Mouse (Mus musculus) kidney, postnatal 4 days (tissue): ENCODE data around the gene Ifna2.

Experiments used
- DNase-seq, 2 experiments: peaks; one replicate each; pipeline ENCODE4 v3.0.0; 2021; ENCODE audit warnings: mixed read lengths in 2 of 2

Gene Ifna2

GRCm38 (mm10) chr4:88683812-88684211 lies at the start of gene Ifna2:
TSS of gene Ifna2 (minus strand) at chr4:88683912.
- no peak for DNase-seq

- DNase-seq: peak; percentile 45 to 70
These were observed 43.6 kb upstream of the Ifna2 start for GRCm38 (mm10) chr4:88727324-88727723.

DNA sequence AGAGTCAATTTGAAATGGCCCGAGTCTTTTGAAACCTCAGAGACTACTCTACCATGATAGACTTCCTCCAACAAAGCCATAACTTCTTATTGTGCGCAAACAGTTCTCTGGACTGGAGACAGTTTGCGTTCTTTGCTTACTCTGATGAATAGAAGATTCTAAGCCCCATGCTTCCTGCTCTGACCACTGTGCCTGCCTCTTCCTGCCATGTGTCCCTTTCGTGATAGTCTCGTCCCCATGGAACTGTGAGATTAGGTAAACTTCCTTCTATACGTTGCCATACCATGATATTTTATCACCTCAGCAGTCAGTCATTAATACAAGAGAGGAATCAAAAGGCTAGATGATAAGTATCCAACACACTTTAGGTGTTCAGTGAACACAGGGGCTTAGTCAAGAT lies 43.0 kb upstream of the Ifna2 start:
- no peak for DNase-seq

- no peak for DNase-seq
These were observed 39.9 kb upstream of the Ifna2 start for GRCm38 (mm10) chr4:88723497-88724090.

- peak; percentile 94 to 96 for DNase-seq
These were observed 38.3 kb upstream of the Ifna2 start, which contains the start of the genes Gm26566 and Klhl9 for GRCm38 (mm10) chr4:88721791-88722721. TSS of gene Gm26566 (plus strand) at chr4:88721805. TSS of gene Klhl9 (minus strand) at chr4:88722465.

- DNase-seq: no peak
These were observed 35.0 kb upstream of the Ifna2 start for GRCm38 (mm10) chr4:88718715-88719114.

DNA sequence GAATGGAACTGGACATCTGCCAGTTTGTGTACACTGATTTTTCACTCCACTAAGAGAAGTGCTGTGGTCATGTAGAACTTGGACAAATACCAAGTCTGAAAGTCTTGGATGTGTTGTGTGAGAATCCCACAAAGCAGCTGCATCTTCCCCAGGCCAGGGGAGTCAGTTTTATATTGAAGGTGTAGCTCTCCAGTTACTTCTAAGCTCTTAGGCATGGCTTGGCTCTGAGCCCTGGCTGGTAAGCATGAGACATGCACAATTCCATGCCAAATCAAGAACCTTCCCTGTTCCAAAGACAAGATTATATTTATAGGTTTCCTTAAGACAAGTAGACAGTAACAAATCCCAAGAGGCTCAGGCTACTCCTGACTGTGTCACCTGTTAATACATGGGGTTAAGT lies 31.3 kb upstream of the Ifna2 start:
- DNase-seq: no peak

- no peak for DNase-seq
These were observed 30.6 kb upstream of the Ifna2 start for GRCm38 (mm10) chr4:88714281-88714680.

GRCm38 (mm10) chr4:88707128-88707826 lies 23.6 kb upstream of the Ifna2 start:
- DNase-seq: no peak

DNA sequence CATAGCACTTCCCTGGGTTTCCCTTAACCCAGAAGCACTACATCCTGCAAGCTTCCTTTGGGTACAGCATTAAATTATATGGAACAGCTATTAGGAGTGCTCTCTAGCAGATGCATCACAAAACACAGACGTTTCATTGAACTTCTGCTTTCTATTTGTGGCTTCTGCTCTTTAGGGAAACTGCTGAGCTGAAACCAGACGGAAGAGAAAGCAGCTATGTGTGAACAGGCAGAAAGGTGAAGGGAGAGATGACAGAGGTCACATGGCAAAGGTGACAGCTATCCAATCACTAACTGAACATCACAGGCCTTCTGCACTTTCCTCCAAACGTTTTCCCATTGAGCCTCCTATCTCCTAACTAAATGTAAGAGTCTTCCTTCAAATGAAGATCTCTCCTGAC lies 22.2 kb upstream of the Ifna2 start:
- DNase-seq: no peak

- DNase-seq: no peak
These were observed 15.6 kb upstream of the Ifna2 start for GRCm38 (mm10) chr4:88699301-88699700.

GRCm38 (mm10) chr4:88698781-88699180 lies 15.1 kb upstream of the Ifna2 start:
- no peak for DNase-seq

GRCm38 (mm10) chr4:88697753-88698152 lies 14.0 kb upstream of the Ifna2 start:
- peak in 1 of 2 experiments; percentile 10 for DNase-seq

- DNase-seq: no peak
These were observed 13.4 kb upstream of the Ifna2 start for GRCm38 (mm10) chr4:88697108-88697507.

- DNase-seq: peak; percentile 84
These were observed 12.6 kb upstream of the Ifna2 start for GRCm38 (mm10) chr4:88696237-88696884.

DNA sequence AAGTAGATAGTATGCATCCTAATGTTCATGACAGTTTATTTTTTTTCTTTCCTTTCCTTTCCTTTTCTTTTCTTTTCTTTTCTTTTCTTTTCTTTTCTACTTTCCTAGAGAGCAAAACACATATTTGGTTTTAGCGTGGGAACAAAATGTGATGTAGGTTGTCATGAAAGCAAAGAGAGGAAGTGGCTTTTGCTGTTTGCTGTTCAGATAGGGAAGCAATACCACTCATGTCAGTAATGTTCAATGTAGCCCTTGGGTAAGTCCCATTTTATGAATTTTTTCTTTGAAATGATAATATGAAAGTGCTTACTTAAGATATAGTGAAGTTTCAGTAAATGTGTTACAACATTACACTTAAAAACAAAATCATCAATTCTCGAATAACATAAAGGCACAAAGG lies 9.7 kb upstream of the Ifna2 start:
- DNase-seq: no peak

GRCm38 (mm10) chr4:88692537-88692936 lies 8.8 kb upstream of the Ifna2 start:
- no peak for DNase-seq

GRCm38 (mm10) chr4:88691259-88691658 lies 7.5 kb upstream of the Ifna2 start, which contains the start of gene Ifnab:
TSS of gene Ifnab (minus strand) at chr4:88691359.
- DNase-seq: no peak

- no peak for DNase-seq
These were observed 2.4 kb downstream of the Ifna2 start for GRCm38 (mm10) chr4:88681353-88681752.

DNA sequence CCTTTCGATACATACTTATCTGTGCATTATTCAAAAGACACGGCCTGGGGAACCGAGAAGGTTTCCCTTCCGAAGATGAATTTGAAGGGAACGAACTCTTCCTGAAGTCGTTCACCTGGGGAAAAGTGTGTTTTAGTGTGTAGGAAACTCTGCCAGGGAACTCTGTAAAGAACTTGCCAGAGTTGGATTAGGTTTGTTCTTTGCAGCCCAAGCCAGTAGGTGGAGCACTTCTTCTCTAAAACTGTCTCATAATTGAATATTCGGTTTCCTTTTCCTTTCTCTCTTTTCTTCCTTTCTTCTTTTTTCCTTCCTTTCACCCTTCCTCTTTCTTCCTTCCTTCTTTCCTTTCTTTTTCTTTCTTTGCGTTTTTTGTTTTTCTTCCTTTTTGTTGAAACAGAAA lies 3.4 kb downstream of the Ifna2 start:
- DNase-seq: peak; percentile 38 to 41

- no peak for DNase-seq
These were observed 6.9 kb downstream of the Ifna2 start, which contains the start of gene Ifna16 for GRCm38 (mm10) chr4:88676824-88677223. TSS of gene Ifna16 (minus strand) at chr4:88676924.

- DNase-seq: peak; percentile 7 to 8
These were observed 28.3 kb downstream of the Ifna2 start for GRCm38 (mm10) chr4:88655461-88655860.

GRCm38 (mm10) chr4:88653644-88654043 lies 30.1 kb downstream of the Ifna2 start:
- DNase-seq: no peak
